Mouse (Mus musculus) C2C12 (cell line): ENCODE measurements around the gene Defb23.

Experiments
- CTCF ChIP-seq: IDR thresholded peaks from one replicate; pipeline ENCODE4 v1.5.1; 2011; ENCODE audit not compliant: control insufficient read depth, insufficient read depth, insufficient read length
- USF1 ChIP-seq: IDR thresholded peaks from one replicate; pipeline ENCODE4 v1.6.1; 2011; ENCODE audit warnings: low read depth, mild to moderate bottlenecking, control low read depth, moderate library complexity

DNA sequence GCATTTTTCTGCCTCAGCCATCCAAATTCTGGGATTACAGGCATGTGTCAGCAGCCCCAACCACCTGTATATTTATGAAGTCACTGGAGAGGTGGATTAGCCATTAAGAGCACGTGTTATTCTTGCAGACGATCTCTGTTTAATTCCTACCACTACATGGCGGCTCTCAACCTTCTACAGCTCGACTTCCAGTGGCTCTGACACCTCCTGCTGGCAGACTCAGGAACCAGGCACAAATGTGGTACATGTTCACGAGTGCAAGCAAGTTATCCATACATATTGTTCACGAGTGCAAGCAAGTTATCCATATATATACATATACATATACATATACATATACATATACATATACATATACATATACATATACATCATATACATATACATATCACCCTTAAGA is 28.7 kb upstream of the Defb23 start:
- no peak for TF ChIP-seq CTCF
- no peak for TF ChIP-seq USF1
